Mouse (Mus musculus) forebrain, embryonic 11.5 days (tissue): Measurements from ENCODE around the gene Kazn. TPM values are rescaled to one million over a fixed set of nuclear protein-coding genes. Genes with fewer than 3 reads are reported as not detected.

ENCODE experiments used
- ATAC-seq: fragments of 200-750 bp; cut with Nextera tagmentation; replicated peaks from 2 replicates; pipeline ENCODE4 v1.8.0; 2017; ENCODE audit warnings: moderate TSS enrichment; ENCODE audit not compliant: low FRiP score
- DNase-seq: peaks from one replicate; pipeline ENCODE4 v3.0.0-alpha.2; 2017; ENCODE audit warnings: low spot score
- H3K27ac ChIP-seq: fragments of 300-500 bp; sonication (generic); 2 replicates; pipeline ENCODE4 v1.5.1; 2014; ENCODE audit warnings: low read depth, low read length
- H3K27me3 ChIP-seq: fragments of 300-500 bp; sonication (generic); 2 replicates; pipeline ENCODE4 v1.6.1; 2014; ENCODE audit warnings: mild to moderate bottlenecking, low read length, mixed read lengths; ENCODE audit not compliant: control insufficient read depth, insufficient read depth
- H3K36me3 ChIP-seq: fragments of 300-500 bp; sonication (generic); 2 replicates; pipeline ENCODE4 v1.6.1; 2014; ENCODE audit warnings: mild to moderate bottlenecking, low read length, moderate library complexity, mixed read lengths; ENCODE audit not compliant: control insufficient read depth, insufficient read depth
- H3K4me1 ChIP-seq: fragments of 300-500 bp; sonication (generic); replicated peaks from 2 replicates; pipeline ENCODE4 v1.6.1; 2014; ENCODE audit warnings: low read length, mixed read lengths; ENCODE audit not compliant: control insufficient read depth, insufficient read depth
- H3K4me2 ChIP-seq: fragments of 300-500 bp; sonication (generic); 2 replicates; pipeline ENCODE4 v1.6.1; 2014; ENCODE audit warnings: low read depth, mild to moderate bottlenecking, low read length, moderate library complexity, mixed read lengths; ENCODE audit not compliant: severe bottlenecking
- H3K4me3 ChIP-seq: fragments of 300-500 bp; sonication (generic); 2 replicates; pipeline ENCODE4 v1.5.1; 2014; ENCODE audit warnings: low read depth, low read length
- H3K9ac ChIP-seq: fragments of 300-500 bp; sonication (generic); 2 replicates; pipeline ENCODE4 v1.6.1; 2014; ENCODE audit warnings: low read length
- H3K9me3 ChIP-seq: fragments of 300-500 bp; sonication (generic); 2 replicates; pipeline ENCODE4 v1.6.1; 2016; ENCODE audit warnings: low read length, mixed read lengths; ENCODE audit not compliant: control insufficient read depth
- WGBS: fragments of 180-500 bp; shearing (Covaris S2); extraction: QIAGEN DNeasy Blood & Tissue Kit; methylation state at CpG from one replicate; pipeline ENCODE4 v1.1.7; 2014; 5-methylcytosine and 5-hydroxymethylcytosine counted together
- polyA plus RNA-seq: library from polyadenylated mRNA; unstranded; fragments of >200 nt; fragmentation: Nextera tagmentation; extraction: Ambion mirVana; gene quantifications from 2 replicates; pipeline ENCODE4 v1.2.1, GENCODE M21; 2014

Kazn gene
- polyA plus RNA-seq, 1 experiment from 2014 or later, result 18.1 TPM

DNA sequence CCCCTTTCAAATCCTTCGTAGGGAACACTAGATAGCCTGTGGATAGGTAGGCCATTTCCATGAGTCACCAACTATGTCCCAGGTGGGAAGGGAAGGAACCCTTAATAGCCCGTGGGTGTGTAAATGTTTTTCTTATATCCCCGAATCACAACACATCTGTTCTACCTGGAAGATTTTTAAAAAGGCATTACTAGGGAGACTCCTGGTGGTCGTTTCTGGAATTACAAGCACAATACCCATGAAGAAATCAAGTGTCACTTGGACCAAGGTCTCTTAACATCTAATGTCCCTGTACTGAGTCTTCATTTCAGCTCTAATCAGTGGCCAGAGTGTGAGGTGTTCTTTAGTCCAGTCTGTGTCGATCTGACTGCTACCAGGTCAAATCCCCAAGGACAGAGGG, 95.1 kb downstream of the Kazn start:
- Histone ChIP-seq H3K4me2 (no peak overlapping the region), H3K4me1 (0 out of 2 replicates have a peak, but pooled peaks cover 1% of the 10 kb centered on the region), H3K36me3 (no peaks in the 10 kb centered on the region; the same call in 1 of the 2 replicates), H3K9ac (no peak overlapping the region), H3K27me3 (no peaks in the 10 kb centered on the region), H3K9me3 (no peaks in the 10 kb centered on the region), H3K27ac (no peak overlapping the region), H3K4me3 (no peak overlapping the region)
- ATAC-seq (no peak), DNase-seq (no peak)
- whole genome bisulfite sequencing, result 46% methylated on average over 5 of the region's 5 CpGs

DNA sequence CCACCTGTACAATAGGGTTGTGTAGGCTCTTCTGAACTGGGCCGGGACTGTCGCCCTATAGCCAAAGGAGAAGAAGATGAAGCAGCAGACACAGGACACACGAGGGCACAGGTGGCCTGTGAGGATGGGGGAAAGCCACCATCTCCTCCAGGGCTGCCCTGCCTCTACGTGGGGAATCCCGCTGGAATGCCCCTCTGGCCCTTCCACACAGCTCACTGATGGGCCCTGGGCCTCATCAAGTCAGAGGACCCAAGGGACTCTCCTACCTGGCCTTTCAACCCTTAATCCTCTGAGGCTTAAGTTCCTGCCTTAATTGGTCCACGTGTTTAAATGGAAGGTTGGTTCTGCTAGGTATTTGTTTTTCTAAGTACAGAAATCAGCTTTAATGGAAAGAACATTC, 95.9 kb downstream of the Kazn start:
- WGBS, result 80% methylated on average over 6 of the region's 6 CpGs
- Histone ChIP-seq H3K27ac (no peak overlapping the region), H3K4me3 (no peak overlapping the region), H3K4me1 (peaks cover 6% of the 10 kb centered on the region; the same call in 1 of the 2 replicates), H3K9ac (no peak overlapping the region), H3K4me2 (no peak overlapping the region), H3K36me3 (no peaks in the 10 kb centered on the region; the same call in 1 of the 2 replicates), H3K9me3 (no peaks in the 10 kb centered on the region), H3K27me3 (no peaks in the 10 kb centered on the region)
- DNase-seq (no peak), ATAC-seq (no peak)

DNA sequence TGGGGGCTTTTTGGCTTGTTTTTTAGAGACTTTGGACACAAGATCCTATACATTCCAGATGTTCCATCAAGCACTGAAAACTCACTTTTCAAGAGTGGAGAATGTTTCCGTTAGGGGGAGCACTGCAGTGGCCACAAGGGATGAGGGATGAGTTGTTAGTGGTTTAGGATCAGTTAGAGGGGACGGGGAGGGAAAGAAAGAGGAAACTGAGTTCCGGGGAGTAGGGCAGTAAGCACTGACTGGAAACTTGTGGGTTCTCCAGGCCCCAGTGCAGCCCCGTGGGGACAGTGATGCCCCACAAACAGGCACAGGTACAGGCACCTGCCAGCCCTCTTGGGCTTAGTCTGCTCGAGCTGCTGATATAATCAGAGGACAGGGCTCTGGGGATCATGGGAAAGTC, 99.5 kb downstream of the Kazn start:
- DNase-seq (no peak), ATAC-seq (no peak)
- Histone ChIP-seq H3K27me3 (no peaks in the 10 kb centered on the region), H3K4me1 (peaks cover 6% of the 10 kb centered on the region; the same call in 1 of the 2 replicates), H3K36me3 (no peaks in the 10 kb centered on the region; the same call in 1 of the 2 replicates), H3K27ac (no peak overlapping the region), H3K4me3 (no peak overlapping the region), H3K4me2 (no peak overlapping the region), H3K9me3 (no peaks in the 10 kb centered on the region), H3K9ac (no peak overlapping the region)
- WGBS, result 82% methylated on average over 5 of the region's 5 CpGs

DNA sequence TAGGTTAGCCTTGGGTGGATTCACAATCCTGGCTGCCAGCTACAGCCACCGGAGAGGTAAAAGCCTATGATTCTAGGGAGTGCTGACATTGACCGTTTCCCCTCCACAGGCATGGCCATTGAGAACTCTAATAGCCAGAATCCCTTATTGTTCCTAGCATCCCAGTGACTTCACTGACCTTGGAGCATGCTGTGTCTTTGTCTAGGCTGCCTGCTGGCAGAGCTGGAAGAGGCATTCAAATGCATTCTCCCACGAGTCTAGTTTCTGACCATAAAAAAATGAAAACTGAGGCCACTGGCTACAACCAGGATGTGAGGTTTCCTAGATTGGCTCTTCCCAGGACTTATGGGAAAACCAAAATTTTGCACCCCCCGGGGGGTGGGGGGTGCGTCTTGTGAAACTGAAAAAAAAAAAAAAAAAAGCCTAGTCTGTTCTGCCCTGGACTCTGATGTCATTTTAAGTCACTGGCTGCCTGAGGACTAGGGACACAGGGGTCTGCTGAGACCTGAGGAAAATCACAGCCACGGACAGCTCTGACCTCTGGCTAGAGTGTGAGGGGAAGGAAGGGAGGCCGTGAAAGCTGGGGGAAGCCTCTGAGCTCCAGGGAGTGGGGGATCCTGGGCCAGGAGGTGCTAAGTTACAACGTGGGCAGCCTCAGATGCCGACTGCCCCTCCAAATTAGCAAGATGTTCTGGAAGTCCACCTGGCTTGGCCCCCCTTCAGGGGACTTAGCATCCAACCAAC, 100.7 kb downstream of the Kazn start:
- peaks cover 6% of the 10 kb centered on the region; the same call in 1 of the 2 replicates for H3K4me1 ChIP-seq
- no peak overlapping the region for H3K4me2 ChIP-seq
- ATAC-seq, result 0 out of 2 replicates have a peak, but pooled peaks have one; percentile 40
- WGBS, result 8% methylated on average over 9 of the region's 9 CpGs
- no peak overlapping the region for H3K4me3 ChIP-seq
- H3K9me3 ChIP-seq, result no peaks in the 10 kb centered on the region
- H3K36me3 ChIP-seq, result no peaks in the 10 kb centered on the region; the same call in 1 of the 2 replicates
- H3K27me3 ChIP-seq, result no peaks in the 10 kb centered on the region
- DNase-seq, result no peak
- H3K9ac ChIP-seq, result peak overlapping the region; percentile 7; the same call in 1 of the 2 replicates
- no peak overlapping the region for H3K27ac ChIP-seq

DNA sequence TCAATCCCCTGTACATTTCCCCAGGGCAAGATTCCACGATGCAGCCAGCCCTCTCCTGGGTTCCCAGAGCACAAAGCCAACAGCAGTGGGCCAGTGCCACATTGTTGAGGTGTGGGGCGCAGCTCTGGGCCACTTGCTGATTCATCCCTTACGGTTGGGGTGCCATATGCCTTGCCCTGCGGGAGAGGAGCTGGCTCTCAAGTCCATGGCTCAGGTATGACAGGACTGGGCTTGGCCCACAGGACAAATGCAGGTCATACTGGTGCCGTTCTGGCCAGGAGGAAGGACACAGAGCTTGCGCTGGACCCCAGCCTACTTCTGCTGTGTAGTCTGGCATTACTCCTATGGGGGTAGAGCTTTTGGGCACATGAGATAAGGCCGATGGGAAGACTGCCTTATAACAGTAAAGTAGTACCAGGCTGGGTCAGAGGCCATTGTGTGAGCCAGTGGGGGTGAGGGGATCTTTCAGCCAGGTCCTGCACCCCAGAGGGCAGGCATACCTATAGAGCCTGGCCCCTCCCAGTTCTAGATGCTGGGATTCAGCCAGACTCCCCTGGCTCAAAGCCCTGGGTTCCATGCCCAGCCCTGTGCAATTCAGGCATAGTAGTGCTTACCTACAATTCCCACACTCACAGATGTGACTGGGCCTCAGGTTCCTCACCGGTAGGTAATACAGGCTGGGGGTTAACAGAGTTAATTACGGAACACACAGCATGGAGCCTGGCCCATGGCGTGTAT, 102.3 kb downstream of the Kazn start:
- Histone ChIP-seq H3K4me2 (no peak overlapping the region), H3K4me1 (peaks cover 6% of the 10 kb centered on the region; the same call in 1 of the 2 replicates), H3K27ac (no peak overlapping the region), H3K36me3 (no peaks in the 10 kb centered on the region), H3K27me3 (no peaks in the 10 kb centered on the region), H3K4me3 (no peak overlapping the region), H3K9ac (no peak overlapping the region), H3K9me3 (no peaks in the 10 kb centered on the region)
- DNase-seq (no peak), ATAC-seq (0 out of 2 replicates have a peak, but pooled peaks have one; percentile 11)
- WGBS, result 79% methylated on average over 10 of the region's 10 CpGs

DNA sequence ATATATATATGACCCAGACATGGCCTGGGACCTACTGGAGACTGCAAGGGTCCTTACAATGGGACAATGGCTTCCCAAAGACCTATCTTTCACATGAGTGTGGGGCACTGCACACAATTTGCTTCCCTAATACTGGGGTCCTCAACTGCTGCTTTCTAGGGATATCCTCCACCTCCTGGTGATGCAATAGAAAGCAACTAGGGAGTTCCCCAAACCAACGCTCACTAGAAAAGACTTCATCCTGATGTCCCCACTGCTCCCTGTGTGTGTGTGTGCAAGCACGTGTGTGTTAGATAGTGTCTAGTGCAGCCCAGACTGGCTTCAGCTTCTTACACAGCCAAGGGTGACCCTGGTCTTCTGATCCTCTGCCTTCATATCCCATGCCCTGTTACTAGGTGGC, 103.7 kb downstream of the Kazn start:
- Histone ChIP-seq H3K4me3 (no peak overlapping the region), H3K27ac (no peak overlapping the region), H3K4me1 (peaks cover 6% of the 10 kb centered on the region; the same call in 1 of the 2 replicates), H3K9ac (no peak overlapping the region), H3K4me2 (no peak overlapping the region), H3K36me3 (no peaks in the 10 kb centered on the region), H3K9me3 (no peaks in the 10 kb centered on the region), H3K27me3 (no peaks in the 10 kb centered on the region)
- no peak for DNase-seq
- no peak for ATAC-seq
- WGBS, result 92% methylated on average over 2 of the region's 2 CpGs

DNA sequence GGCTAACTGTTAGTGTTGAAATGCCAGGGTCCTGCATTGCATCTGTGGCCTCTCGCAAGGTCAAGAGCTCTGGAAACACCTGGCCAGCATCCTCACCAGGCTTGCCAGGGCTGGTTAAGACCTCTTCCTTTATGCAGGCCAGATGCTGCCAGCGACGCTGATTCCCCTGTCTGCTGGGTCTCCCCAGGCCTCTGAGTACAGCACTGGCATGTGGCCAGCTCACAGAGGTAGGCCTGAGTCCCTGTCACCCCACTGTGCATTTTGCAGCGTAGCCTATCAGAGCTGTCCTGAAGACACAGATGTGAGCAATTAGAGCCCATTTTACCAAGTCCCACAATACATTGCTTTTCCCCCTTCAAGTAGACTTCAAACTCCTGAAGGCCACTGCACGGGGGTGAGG, 109.0 kb downstream of the Kazn start:
- WGBS, result 71% methylated on average over 5 of the region's 5 CpGs
- Histone ChIP-seq H3K36me3 (no peaks in the 10 kb centered on the region), H3K27ac (no peak overlapping the region), H3K4me1 (no peaks in the 10 kb centered on the region; the same call in 1 of the 2 replicates), H3K4me3 (no peak overlapping the region), H3K9me3 (no peaks in the 10 kb centered on the region), H3K27me3 (no peaks in the 10 kb centered on the region), H3K9ac (no peak overlapping the region), H3K4me2 (no peak overlapping the region)
- ATAC-seq (no peak), DNase-seq (no peak)

DNA sequence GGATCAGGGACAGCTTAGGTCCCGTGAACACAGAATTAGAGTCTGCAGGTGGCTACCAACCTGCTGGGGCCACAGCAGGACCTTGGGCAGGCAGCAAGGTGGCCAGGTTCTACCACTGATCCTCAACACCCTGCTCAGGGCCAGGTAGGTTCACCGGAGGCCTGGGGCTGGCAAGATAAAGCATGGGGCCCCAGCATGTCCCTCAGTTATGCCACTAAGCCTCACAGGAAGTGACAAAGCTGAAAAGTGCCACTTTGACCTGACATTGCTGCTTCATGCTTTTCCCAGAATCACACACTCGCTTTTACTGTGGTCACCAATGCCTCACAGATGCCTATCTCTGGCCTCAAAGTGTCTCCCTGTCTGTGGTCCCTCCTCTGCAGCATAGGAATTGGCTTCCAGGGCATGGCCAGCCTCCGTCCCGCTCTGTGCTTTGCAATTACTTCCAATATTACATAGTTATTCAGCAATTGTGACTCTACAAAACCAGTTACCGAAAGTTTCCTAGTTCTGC, 111.9 kb downstream of the Kazn start:
- ATAC-seq (no peak), DNase-seq (no peak)
- no peak overlapping the region for H3K4me3 ChIP-seq
- H3K27me3 ChIP-seq, result no peaks in the 10 kb centered on the region
- 87% methylated on average over 6 of the region's 6 CpGs for WGBS
- H3K36me3 ChIP-seq, result no peaks in the 10 kb centered on the region
- no peaks in the 10 kb centered on the region; the same call in 1 of the 2 replicates for H3K4me1 ChIP-seq
- H3K4me2 ChIP-seq, result no peak overlapping the region
- no peaks in the 10 kb centered on the region for H3K9me3 ChIP-seq
- H3K27ac ChIP-seq, result no peak overlapping the region
- no peak overlapping the region for H3K9ac ChIP-seq
